Mouse (Mus musculus): ENCODE data around the gene Dapk1.

DNA sequence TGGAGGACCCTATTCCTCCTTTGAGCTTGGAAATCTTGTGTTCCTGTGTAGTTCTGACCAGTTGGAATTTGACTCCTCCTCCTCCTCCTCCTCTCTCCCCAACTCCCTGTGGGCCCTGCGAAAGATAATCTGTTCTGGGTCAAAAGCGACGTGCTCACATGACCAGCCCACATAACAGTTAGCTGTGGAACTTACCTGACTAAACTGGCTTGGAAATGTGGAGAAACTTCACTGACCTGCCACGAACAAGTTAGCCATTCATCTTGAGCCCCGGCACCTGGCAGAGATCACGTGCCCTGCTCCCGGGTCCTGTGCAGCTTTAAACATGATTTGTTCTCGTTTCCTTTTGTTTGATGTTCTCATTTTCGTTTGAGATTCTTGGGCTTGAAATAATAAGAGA, 73.2 kb downstream of the Dapk1 start:
- no peak for TF ChIP-seq GATA1 (IDR thresholded peaks at IDR 0.05; ENCODE audit: borderline replicate concordance, low read length)
- no peak for TF ChIP-seq FLI1 (IDR thresholded peaks at IDR 0.05; ENCODE audit: low read length)
